Mouse (Mus musculus) heart, postnatal 0 days (tissue): ENCODE data around the gene Cfl1. TPM values are rescaled to one million over a fixed set of nuclear protein-coding genes. Genes with fewer than 3 reads are reported as not detected.

Experiments
- ATAC-seq: fragments of 200-750 bp; cut with Nextera tagmentation; 2 replicates; pipeline ENCODE4 v1.8.0; 2017; ENCODE audit warnings: low read depth, moderate number of reproducible peaks, moderate library complexity; ENCODE audit not compliant: insufficient read depth
- DNase-seq: peaks from one replicate; pipeline ENCODE4 v3.0.0-alpha.2; 2016; ENCODE audit warnings: low spot score
- H3K27ac ChIP-seq: fragments of 300-500 bp; sonication (generic); 2 replicates; pipeline ENCODE4 v1.5.1; 2014; ENCODE audit warnings: low read depth, mild to moderate bottlenecking
- H3K27me3 ChIP-seq: fragments of 300-500 bp; sonication (generic); 2 replicates; pipeline ENCODE4 v1.6.1; 2014; ENCODE audit warnings: low read length, mixed read lengths; ENCODE audit not compliant: control insufficient read depth, insufficient read depth
- H3K36me3 ChIP-seq: fragments of 300-500 bp; sonication (generic); replicated peaks from 2 replicates; pipeline ENCODE4 v1.6.1; 2014; ENCODE audit warnings: low read length, mixed read lengths; ENCODE audit not compliant: control insufficient read depth, insufficient read depth
- H3K4me1 ChIP-seq: fragments of 300-500 bp; sonication (generic); 2 replicates; pipeline ENCODE4 v1.6.1; 2014; ENCODE audit warnings: antibody characterized with exemption; ENCODE audit not compliant: control insufficient read depth, insufficient read depth
- H3K4me2 ChIP-seq: fragments of 300-500 bp; sonication (generic); 2 replicates; pipeline ENCODE4 v1.6.1; 2014; ENCODE audit warnings: low read depth, mild to moderate bottlenecking, low read length, moderate library complexity
- H3K4me3 ChIP-seq: fragments of 300-500 bp; sonication (generic); 2 replicates; pipeline ENCODE4 v1.5.1; 2014; ENCODE audit warnings: low read depth, low read length
- H3K9ac ChIP-seq: fragments of 300-500 bp; sonication (generic); replicated peaks from 2 replicates; pipeline ENCODE4 v1.6.1; 2014; ENCODE audit warnings: low read depth, low read length, mixed read lengths
- H3K9me3 ChIP-seq: fragments of 300-500 bp; sonication (generic); replicated peaks from 2 replicates; pipeline ENCODE4 v1.6.1; 2016; ENCODE audit warnings: low read length; ENCODE audit not compliant: control insufficient read depth
- CTCF ChIP-seq: IDR thresholded peaks from 2 replicates; pipeline ENCODE4 v1.5.1; 2016; ENCODE audit warnings: antibody characterized with exemption, control low read depth, low read depth
- EP300 ChIP-seq: IDR thresholded peaks from 2 replicates; pipeline ENCODE4 v1.6.1; 2016; ENCODE audit warnings: antibody characterized with exemption, low read depth
- WGBS: fragments of 180-500 bp; shearing (Covaris S2); extraction: QIAGEN DNeasy Blood & Tissue Kit; methylation state at CpG from one replicate; pipeline ENCODE4 v1.1.7; 2014; 5-methylcytosine and 5-hydroxymethylcytosine counted together
- polyA plus RNA-seq: library from polyadenylated mRNA; unstranded; fragments of >200 nt; fragmentation: Nextera tagmentation; extraction: Ambion mirVana; gene quantifications from 2 replicates; pipeline ENCODE4 v1.2.1, GENCODE M21; 2015
- total RNA-seq: library from RNA; depleted of rRNA; stranded (reverse); fragments of >200 nt; gene quantifications from 2 replicates; pipeline ENCODE4 v1.2.3, GENCODE M21; 2014; ENCODE audit warnings: low replicate concordance

Gene Cfl1
- total and polyA plus RNA-seq, 2 experiments from 2014 or later: 448 to 963 TPM

GRCm38 (mm10) chr19:5474281-5475068 is 15.8 kb upstream of the Cfl1 start:
- H3K4me2 ChIP-seq: peak overlapping the region; percentile 98
- peak overlapping the region; percentile 82 for H3K9ac ChIP-seq
- H3K27ac ChIP-seq: peak overlapping the region; percentile 68
- DNase-seq: no peak
- H3K4me1 ChIP-seq: no peaks in the 10 kb centered on the region
- H3K36me3 ChIP-seq: peaks cover 7% of the 10 kb centered on the region
- ATAC-seq: peak; percentile 47
- H3K4me3 ChIP-seq: peak overlapping the region; percentile 64
- TF ChIP-seq CTCF: no peak
- TF ChIP-seq EP300: no peak
- H3K9me3 ChIP-seq: no peaks in the 10 kb centered on the region
- under 1% methylated on average over 38 of the region's 68 CpGs for WGBS
- no peaks in the 10 kb centered on the region for H3K27me3 ChIP-seq

DNA sequence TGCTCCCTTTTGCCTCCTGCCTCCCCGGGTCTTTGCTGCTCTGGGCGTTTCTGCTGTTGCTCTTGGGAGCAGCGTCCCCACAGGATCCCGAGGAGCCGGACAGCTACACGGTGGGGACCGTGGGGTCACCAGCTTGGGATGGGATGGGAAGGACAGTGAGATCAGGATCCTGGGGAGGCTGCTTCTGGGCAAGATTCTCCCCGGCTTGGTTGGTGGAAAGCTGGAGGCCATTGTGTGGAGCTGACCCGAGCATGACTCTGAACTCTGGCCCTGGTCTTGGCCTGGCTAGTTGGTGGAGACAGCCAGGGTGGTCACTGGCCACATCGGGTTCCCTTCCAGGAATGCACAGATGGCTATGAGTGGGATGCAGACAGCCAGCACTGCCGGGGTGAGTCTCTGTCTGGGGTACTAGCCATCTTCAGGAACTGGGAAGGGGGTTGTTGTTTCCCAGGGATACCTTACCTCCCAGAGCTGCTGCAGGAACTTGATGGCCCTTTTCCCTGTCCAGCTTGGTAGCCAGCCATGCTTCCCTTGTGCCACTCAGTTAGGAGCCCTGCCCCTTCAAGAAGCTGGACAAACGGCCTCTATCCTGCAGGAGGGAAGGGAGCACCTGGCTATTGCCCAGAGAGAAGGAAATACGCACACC is 15.1 kb upstream of the Cfl1 start:
- Histone ChIP-seq H3K27me3 (no peaks in the 10 kb centered on the region), H3K27ac (peak overlapping the region; percentile 68), H3K4me2 (peak overlapping the region; percentile 98), H3K36me3 (peaks cover 13% of the 10 kb centered on the region), H3K4me3 (peak overlapping the region; percentile 64), H3K9ac (peak overlapping the region; percentile 82), H3K4me1 (no peaks in the 10 kb centered on the region), H3K9me3 (no peaks in the 10 kb centered on the region)
- no peak for TF ChIP-seq EP300
- ATAC-seq (peak; percentile 19), DNase-seq (no peak)
- WGBS: 18% methylated on average over 13 of the region's 13 CpGs

DNA sequence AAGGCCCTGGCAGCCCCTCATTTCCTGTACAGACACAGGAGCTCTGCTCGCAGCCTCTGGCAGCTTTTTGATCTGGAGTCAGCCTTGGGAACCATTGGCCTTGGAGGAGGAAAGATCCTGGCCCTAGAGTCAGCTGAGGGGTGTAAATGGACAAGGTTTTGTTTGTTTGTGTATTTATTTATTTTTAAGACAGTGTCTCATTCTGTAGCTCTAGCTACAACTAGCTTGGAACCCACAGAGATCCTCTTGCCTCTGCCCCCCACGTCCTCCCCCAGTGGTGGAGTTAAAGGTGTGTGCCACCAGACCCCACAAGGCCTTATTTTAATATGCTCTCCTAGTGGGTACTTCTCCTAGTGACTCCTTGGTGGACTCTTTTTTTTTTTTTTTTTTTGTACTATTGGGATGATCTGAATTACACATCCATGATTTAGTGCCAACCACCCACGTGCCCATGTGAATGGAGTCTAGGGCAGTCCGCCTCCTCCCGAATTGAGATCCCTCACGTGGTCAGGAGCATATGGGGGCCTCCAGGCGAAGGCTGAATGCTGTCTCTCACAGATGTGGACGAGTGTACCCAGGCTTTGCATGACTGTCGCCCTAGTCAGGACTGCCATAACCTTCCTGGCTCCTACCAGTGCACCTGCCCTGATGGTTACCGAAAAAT is 13.1 kb upstream of the Cfl1 start:
- no peak overlapping the region for H3K4me3 ChIP-seq
- ATAC-seq (no peak), DNase-seq (no peak)
- H3K4me1 ChIP-seq: no peaks in the 10 kb centered on the region
- no peak overlapping the region for H3K4me2 ChIP-seq
- H3K36me3 ChIP-seq: peaks cover 30% of the 10 kb centered on the region
- TF ChIP-seq EP300 (no peak), CTCF (no peak)
- H3K9ac ChIP-seq: no peak overlapping the region
- no peak overlapping the region for H3K27ac ChIP-seq
- no peaks in the 10 kb centered on the region for H3K9me3 ChIP-seq
- H3K27me3 ChIP-seq: no peaks in the 10 kb centered on the region
- WGBS: 92% methylated on average over 10 of the region's 10 CpGs

- no peak overlapping the region for H3K27ac ChIP-seq
- H3K27me3 ChIP-seq: no peaks in the 10 kb centered on the region
- no peak for TF ChIP-seq CTCF
- no peak for TF ChIP-seq EP300
- H3K4me2 ChIP-seq: no peak overlapping the region
- H3K9me3 ChIP-seq: no peaks in the 10 kb centered on the region
- H3K36me3 ChIP-seq: peaks cover 37% of the 10 kb centered on the region
- DNase-seq: no peak
- WGBS: 89% methylated on average over 18 of the region's 18 CpGs
- no peaks in the 10 kb centered on the region for H3K4me1 ChIP-seq
- H3K4me3 ChIP-seq: no peak overlapping the region
- H3K9ac ChIP-seq: no peak overlapping the region
- no peak for ATAC-seq
Measured at GRCm38 (mm10) chr19:5477668-5478300, 12.5 kb upstream of the Cfl1 start.

GRCm38 (mm10) chr19:5480016-5480415 is 10.2 kb upstream of the Cfl1 start:
- TF ChIP-seq EP300 (no peak), CTCF (no peak)
- DNase-seq (no peak), ATAC-seq (no peak)
- Histone ChIP-seq H3K4me2 (no peak overlapping the region), H3K36me3 (peaks cover 59% of the 10 kb centered on the region), H3K27me3 (no peaks in the 10 kb centered on the region), H3K27ac (no peak overlapping the region), H3K9me3 (no peaks in the 10 kb centered on the region), H3K4me3 (no peak overlapping the region), H3K4me1 (no peaks in the 10 kb centered on the region), H3K9ac (no peak overlapping the region)
- 84% methylated on average over 10 of the region's 10 CpGs for WGBS
